Comparison of ENCODE assay signal across 7 mouse cellular contexts in the genomic region with DNA sequence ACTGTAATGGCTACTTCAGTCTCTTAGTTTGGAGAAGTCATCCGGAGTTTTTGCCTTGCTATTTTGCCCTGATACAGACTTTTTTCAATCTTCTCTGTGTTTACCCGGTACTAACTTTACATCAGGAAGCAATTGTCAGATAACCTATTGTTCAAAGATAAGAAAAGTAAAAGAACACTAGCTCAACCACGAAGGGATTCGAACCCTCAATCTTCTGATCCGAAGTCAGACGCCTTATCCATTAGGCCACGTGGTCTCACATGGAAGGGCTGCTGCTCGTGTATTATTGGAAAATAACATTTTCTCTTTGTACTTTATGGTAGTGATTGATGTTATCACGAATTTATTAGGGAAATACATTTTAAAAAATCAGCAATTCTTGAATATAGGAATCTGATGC. TPM values are rescaled to one million over a fixed set of nuclear protein-coding genes. Genes with fewer than 3 reads are reported as not detected.
DNase-seq lines count a peak whose midpoint lies in the region; ATAC-seq and TF ChIP-seq lines count a peak whose summit lies in the region.

No protein-coding gene starts in this region.

- H3K4me1 ChIP-seq in heart, embryonic 14.5 days (ENCODE audit: control insufficient read depth in 2 of 2, insufficient read depth in 2 of 2, low read length in 2 of 2): peaks cover 14 to 27% of the 10 kb centered on the region in 2 experiments; a peak in 3 of 4 replicates
- no peaks in the 10 kb centered on the region; the same call in 1 of the 2 replicates for H3K4me1 ChIP-seq in stomach, embryonic 16.5 days (ENCODE audit: control insufficient read depth, insufficient read depth, low read length)

- no peaks in the 10 kb centered on the region for H3K36me3 ChIP-seq in heart, embryonic 14.5 days (ENCODE audit: control insufficient read depth, insufficient read depth, low read length)
- H3K36me3 ChIP-seq in stomach, embryonic 16.5 days (ENCODE audit: control insufficient read depth, insufficient read depth, low read length): no peaks in the 10 kb centered on the region

- WGBS in heart, embryonic 14.5 days: 3% methylated on average over 9 of the region's 9 CpGs
- WGBS in stomach, embryonic 16.5 days: 5% methylated on average over 9 of the region's 9 CpGs

- no peak overlapping the region for H3K4me3 ChIP-seq in heart, embryonic 14.5 days (ENCODE audit: control insufficient read depth in 1 of 2, insufficient read depth in 1 of 2, low read depth in 1 of 2, low read length in 2 of 2)
- H3K4me3 ChIP-seq in layer of hippocampus, adult 2 months: no peak overlapping the region
- no peak overlapping the region for H3K4me3 ChIP-seq in stomach, embryonic 16.5 days (replicated peaks; ENCODE audit: low read length)

- no peak for TF ChIP-seq CTCF in layer of hippocampus, adult 2 months (conservative IDR thresholded peaks at IDR 0.05)

- no peaks in the 10 kb centered on the region for H3K27me3 ChIP-seq in heart, embryonic 14.5 days (ENCODE audit: control insufficient read depth, insufficient read depth, low read length)
- H3K27me3 ChIP-seq in stomach, embryonic 16.5 days (ENCODE audit: control insufficient read depth, insufficient read depth, low read length): no peaks in the 10 kb centered on the region

- no peaks in the 10 kb centered on the region for H3K9me3 ChIP-seq in heart, embryonic 14.5 days (ENCODE audit: control insufficient read depth, low read length)
- no peaks in the 10 kb centered on the region for H3K9me3 ChIP-seq in stomach, embryonic 16.5 days (replicated peaks; ENCODE audit: control insufficient read depth, low read length)

- H3K4me2 ChIP-seq in heart, embryonic 14.5 days (ENCODE audit: low read length): peak overlapping the region; percentile 23; the same call in 1 of the 2 replicates
- peak overlapping the region; percentile 16; the same call in 1 of the 2 replicates for H3K4me2 ChIP-seq in stomach, embryonic 16.5 days (ENCODE audit: low read depth, low read length)

- DNase-seq in A20 (ENCODE audit: low read depth, low spot score): peak; percentile 85
- DNase-seq in CD4-positive, CD25-positive, alpha-beta regulatory T cell, adult 2 months (ENCODE audit: low read depth, low spot score): peak; percentile 69
- peak; percentile 92 for DNase-seq in embryo, embryonic 10 days (ENCODE audit: low spot score)
- DNase-seq in layer of hippocampus, adult 2 months (ENCODE audit: low spot score in 2 of 2): peak; percentile 60 to 81
- peak; percentile 70 for DNase-seq in lung, postnatal 36 days

- ATAC-seq in heart, embryonic 14.5 days (ENCODE audit: insufficient number of reproducible peaks, insufficient read depth, low FRiP score, low read depth): no peak
- ATAC-seq in stomach, embryonic 16.5 days (ENCODE audit: insufficient read depth, low FRiP score): no peak

- no peak overlapping the region for H3K9ac ChIP-seq in heart, embryonic 14.5 days (ENCODE audit: low read length)
- no peak overlapping the region for H3K9ac ChIP-seq in stomach, embryonic 16.5 days (ENCODE audit: low read length)

- no peak overlapping the region for H3K27ac ChIP-seq in heart, embryonic 14.5 days (replicated peaks in 1 of 2; ENCODE audit: control insufficient read depth in 1 of 2, insufficient read depth in 1 of 2, low read depth in 2 of 2, low read length in 2 of 2)
- no peak overlapping the region for H3K27ac ChIP-seq in layer of hippocampus, adult 2 months
- no peak overlapping the region for H3K27ac ChIP-seq in stomach, embryonic 16.5 days (ENCODE audit: low read length)

RNA-seq across cellular contexts. Expression of gene Btn2a2, which starts 15.1 kb away (rescaled TPM):
- polyA plus RNA-seq in heart, embryonic 14.5 days (2014; fragmentation: Nextera tagmentation; extraction: Ambion mirVana): 0.40 and 0.43 TPM in 2 replicates
- total RNA-seq in layer of hippocampus, adult 2 months (2021): under 1 TPM; 0.49 to 0.52 TPM
- polyA plus RNA-seq in stomach, embryonic 16.5 days (2015; fragmentation: Nextera tagmentation; extraction: Ambion mirVana): 0.14 and 0.28 TPM in 2 replicates

RNA-seq across cellular contexts. Expression of gene Hist1h4h, which starts 27.1 kb away (rescaled TPM):
- 7.5 and 8.5 TPM in 2 replicates for polyA plus RNA-seq in heart, embryonic 14.5 days (2014; fragmentation: Nextera tagmentation; extraction: Ambion mirVana)
- 100 to 1,000 TPM; 333 to 344 TPM for total RNA-seq in layer of hippocampus, adult 2 months (2021)
- polyA plus RNA-seq in stomach, embryonic 16.5 days (2015; fragmentation: Nextera tagmentation; extraction: Ambion mirVana): 5.7 and 6.3 TPM in 2 replicates

RNA-seq across cellular contexts. Expression of gene Hist1h2af, which starts 29.9 kb away (rescaled TPM):
- polyA plus RNA-seq in heart, embryonic 14.5 days (2014; fragmentation: Nextera tagmentation; extraction: Ambion mirVana): 3.8 and 5.4 TPM in 2 replicates
- 10 to 100 TPM in 1 of 2 experiments, 1 to 10 TPM in 1; 6.9 to 12.2 TPM for total RNA-seq in layer of hippocampus, adult 2 months (2021)
- 0.74 and 3.1 TPM in 2 replicates for polyA plus RNA-seq in stomach, embryonic 16.5 days (2015; fragmentation: Nextera tagmentation; extraction: Ambion mirVana)

RNA-seq across cellular contexts. Expression of gene Hist1h3g, which starts 31.4 kb away (rescaled TPM):
- polyA plus RNA-seq in heart, embryonic 14.5 days (2014; fragmentation: Nextera tagmentation; extraction: Ambion mirVana): 3.0 and 4.3 TPM in 2 replicates
- 1 to 10 TPM; 3.6 to 5.5 TPM for total RNA-seq in layer of hippocampus, adult 2 months (2021)
- 4.7 and 6.1 TPM in 2 replicates for polyA plus RNA-seq in stomach, embryonic 16.5 days (2015; fragmentation: Nextera tagmentation; extraction: Ambion mirVana)

RNA-seq across cellular contexts. Expression of gene Btn1a1, which starts 38.1 kb away (rescaled TPM):
- polyA plus RNA-seq in heart, embryonic 14.5 days (2014; fragmentation: Nextera tagmentation; extraction: Ambion mirVana): 1.7 and 1.9 TPM in 2 replicates
- total RNA-seq in layer of hippocampus, adult 2 months (2021): not detected
- polyA plus RNA-seq in stomach, embryonic 16.5 days (2015; fragmentation: Nextera tagmentation; extraction: Ambion mirVana): 0.21 and 0.22 TPM in 2 replicates
